Mouse (Mus musculus) intestine, postnatal 0 days (tissue): ENCODE data around the gene Efna1. TPM values are rescaled to one million over a fixed set of nuclear protein-coding genes. Genes with fewer than 3 reads are reported as not detected.

Source experiments
- ATAC-seq: fragments of 200-750 bp; cut with Nextera tagmentation; 2 replicates; pipeline ENCODE4 v1.8.0; 2017; ENCODE audit warnings: mild to moderate bottlenecking, moderate TSS enrichment, moderate library complexity
- H3K27ac ChIP-seq: fragments of 300-500 bp; sonication (generic); 2 replicates; pipeline ENCODE4 v1.5.1; 2014; ENCODE audit warnings: mild to moderate bottlenecking, low read depth, low read length, moderate library complexity
- H3K27me3 ChIP-seq: fragments of 300-500 bp; sonication (generic); replicated peaks from 2 replicates; pipeline ENCODE4 v1.6.1; 2014; ENCODE audit warnings: low read length, mixed read lengths; ENCODE audit not compliant: control insufficient read depth, insufficient read depth
- H3K36me3 ChIP-seq: fragments of 300-500 bp; sonication (generic); 2 replicates; pipeline ENCODE4 v1.6.1; 2014; ENCODE audit warnings: mild to moderate bottlenecking, moderate library complexity; ENCODE audit not compliant: control insufficient read depth, insufficient read depth
- H3K4me1 ChIP-seq: fragments of 300-500 bp; sonication (generic); replicated peaks from 2 replicates; pipeline ENCODE4 v1.6.1; 2014; ENCODE audit warnings: antibody characterized with exemption, low read length, mixed read lengths; ENCODE audit not compliant: control insufficient read depth, insufficient read depth
- H3K4me2 ChIP-seq: fragments of 300-500 bp; sonication (generic); replicated peaks from 2 replicates; pipeline ENCODE4 v1.6.1; 2014; ENCODE audit warnings: low read depth, mild to moderate bottlenecking, moderate library complexity
- H3K4me3 ChIP-seq: fragments of 300-500 bp; sonication (generic); 2 replicates; pipeline ENCODE4 v1.5.1; 2014; ENCODE audit warnings: low read depth, low read length
- H3K9ac ChIP-seq: fragments of 300-500 bp; sonication (generic); 2 replicates; pipeline ENCODE4 v1.6.1; 2014; ENCODE audit warnings: mild to moderate bottlenecking, low read depth, low read length
- H3K9me3 ChIP-seq: fragments of 300-500 bp; sonication (generic); 2 replicates; pipeline ENCODE4 v1.6.1; 2016; ENCODE audit warnings: mixed run types; ENCODE audit not compliant: control insufficient read depth
- CTCF ChIP-seq: sonication (generic); IDR thresholded peaks from 2 replicates; pipeline ENCODE4 v1.5.1; 2016; ENCODE audit warnings: low read depth, mild to moderate bottlenecking, control low read depth, antibody characterized with exemption, moderate library complexity
- WGBS: fragments of 180-500 bp; shearing (Covaris S2); extraction: QIAGEN DNeasy Blood & Tissue Kit; methylation state at CpG from one replicate; pipeline ENCODE4 v1.1.7; 2014; 5-methylcytosine and 5-hydroxymethylcytosine counted together
- polyA plus RNA-seq: library from polyadenylated mRNA; unstranded; fragments of >200 nt; fragmentation: Nextera tagmentation; extraction: Ambion mirVana; gene quantifications from 2 replicates; pipeline ENCODE4 v1.2.1, GENCODE M21; 2015

Efna1 gene
- polyA plus RNA-seq, 1 experiment from 2014 or later: 69.8 TPM

DNA sequence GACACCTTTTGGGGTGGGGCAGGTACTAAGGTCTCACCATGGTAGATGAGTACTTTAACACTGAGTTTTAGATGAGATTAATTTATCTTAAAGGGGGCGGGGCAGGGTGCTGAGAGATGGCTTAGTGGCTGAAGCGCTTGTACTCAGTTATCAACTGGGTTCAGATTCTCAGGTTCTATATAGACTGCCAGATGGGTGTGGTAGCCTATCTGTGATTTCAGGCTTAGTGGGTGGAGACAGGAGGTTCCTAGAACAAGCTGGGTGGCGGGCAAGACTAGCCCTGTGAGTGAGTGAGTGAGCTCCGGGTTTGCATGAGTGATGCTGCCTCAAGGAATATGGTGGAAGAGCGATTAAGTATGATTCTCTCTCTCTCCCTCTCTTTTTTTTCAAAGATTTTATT is 25.9 kb downstream of the Efna1 start:
- Histone ChIP-seq H3K4me3 (no peak overlapping the region), H3K9me3 (no peaks in the 10 kb centered on the region), H3K4me1 (0 out of 2 replicates have a peak, but pooled peaks cover 12% of the 10 kb centered on the region), H3K27ac (no peak overlapping the region), H3K9ac (no peak overlapping the region), H3K4me2 (no peak overlapping the region), H3K36me3 (no peaks in the 10 kb centered on the region), H3K27me3 (no peaks in the 10 kb centered on the region)
- TF ChIP-seq CTCF: no peak; the same call in 1 of the 2 replicates
- ATAC-seq: 0 out of 2 replicates have a peak, but pooled peaks have one; percentile 17
- WGBS: 63% methylated on average over 5 of the region's 5 CpGs

DNA sequence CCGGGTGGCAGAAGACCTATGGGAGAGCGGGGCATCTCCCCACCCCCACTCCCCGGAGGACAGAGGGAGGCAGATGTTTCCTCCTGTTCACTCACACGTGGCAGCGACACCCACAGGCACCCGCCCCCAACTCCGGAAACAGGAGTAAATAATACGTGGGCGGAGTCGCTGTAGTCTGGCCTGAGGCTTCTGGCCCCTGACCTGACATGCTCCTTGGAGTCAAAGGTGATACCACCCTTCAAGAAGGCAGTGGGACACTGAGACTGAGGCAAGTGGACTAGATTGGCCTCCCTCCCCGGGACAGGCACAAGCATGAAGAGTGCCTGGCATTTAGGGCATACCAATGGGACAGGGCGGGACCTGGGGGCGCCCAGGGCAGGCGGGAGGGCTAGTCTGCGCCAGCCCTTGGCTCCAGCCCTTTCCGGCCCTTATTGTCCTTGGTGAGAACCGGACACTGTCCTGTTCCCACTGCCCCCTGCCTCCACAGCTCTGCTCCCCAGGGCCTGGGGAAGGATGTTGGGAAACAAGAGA is 29.5 kb downstream of the Efna1 start:
- Histone ChIP-seq H3K4me2 (peak overlapping the region; percentile 54), H3K9ac (no peak overlapping the region), H3K27me3 (no peaks in the 10 kb centered on the region), H3K4me1 (0 out of 2 replicates have a peak, but pooled peaks cover 12% of the 10 kb centered on the region), H3K27ac (peak overlapping the region; percentile 41; the same call in 1 of the 2 replicates), H3K36me3 (peaks cover 6% of the 10 kb centered on the region; the same call in 1 of the 2 replicates), H3K9me3 (no peaks in the 10 kb centered on the region), H3K4me3 (no peak overlapping the region)
- WGBS: 12% methylated on average over 17 of the region's 17 CpGs
- ATAC-seq: peak; percentile 22; the same call in 1 of the 2 replicates
- TF ChIP-seq CTCF: peak; percentile 16; the same call in 1 of the 2 replicates

DNA sequence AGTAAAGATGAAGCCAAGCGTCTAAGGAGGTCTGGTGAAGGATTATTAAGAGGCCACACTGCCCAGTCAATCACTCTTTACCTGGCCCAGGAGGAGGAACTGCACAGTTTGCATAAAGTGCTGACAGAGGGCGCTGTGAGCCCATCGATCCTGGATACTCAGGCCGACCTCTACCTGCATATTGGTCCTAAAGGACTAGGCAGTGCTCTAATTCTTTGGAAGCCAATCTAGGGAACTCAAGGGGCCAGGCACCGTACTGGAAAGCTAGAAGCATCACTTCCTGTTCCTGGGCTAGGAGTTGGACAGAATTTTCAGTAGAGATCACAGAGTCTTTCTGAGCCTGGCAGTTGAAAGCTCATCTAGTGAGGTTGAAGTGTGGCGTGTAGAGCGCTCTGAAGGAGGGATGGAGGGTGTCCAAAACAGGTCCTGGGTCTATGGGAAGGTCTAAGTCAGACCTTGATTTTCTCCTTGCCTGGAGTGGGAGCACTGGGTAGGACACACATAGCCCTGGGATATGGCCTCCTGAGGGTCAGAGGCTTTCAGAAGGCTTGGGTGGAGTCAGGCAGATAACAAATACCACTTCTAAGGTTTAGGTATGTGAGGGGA is 30.4 kb downstream of the Efna1 start:
- H3K27ac ChIP-seq: peak overlapping the region; percentile 22; the same call in 1 of the 2 replicates
- H3K9me3 ChIP-seq: no peaks in the 10 kb centered on the region
- peaks cover 6% of the 10 kb centered on the region; the same call in 1 of the 2 replicates for H3K36me3 ChIP-seq
- WGBS: 19% methylated on average over 7 of the region's 7 CpGs
- H3K4me2 ChIP-seq: no peak overlapping the region
- 0 out of 2 replicates have a peak, but pooled peaks have one; percentile 17 for ATAC-seq
- no peak overlapping the region for H3K4me3 ChIP-seq
- TF ChIP-seq CTCF: peak; percentile 89
- no peaks in the 10 kb centered on the region for H3K27me3 ChIP-seq
- H3K4me1 ChIP-seq: 0 out of 2 replicates have a peak, but pooled peaks cover 12% of the 10 kb centered on the region
- H3K9ac ChIP-seq: no peak overlapping the region

- Histone ChIP-seq H3K9me3 (no peaks in the 10 kb centered on the region), H3K4me3 (no peak overlapping the region), H3K9ac (no peak overlapping the region), H3K36me3 (peaks cover 6% of the 10 kb centered on the region; the same call in 1 of the 2 replicates), H3K27me3 (0 out of 2 replicates have a peak, but pooled peaks cover 4% of the 10 kb centered on the region), H3K4me1 (peaks cover 13% of the 10 kb centered on the region; the same call in 1 of the 2 replicates), H3K4me2 (peak overlapping the region; percentile 88; the same call in 1 of the 2 replicates), H3K27ac (no peak overlapping the region)
- 82% methylated on average over 4 of the region's 4 CpGs for WGBS
- ATAC-seq: no peak
- TF ChIP-seq CTCF: no peak
Observed at GRCm38 (mm10) chr3:89247466-89247865, 33.5 kb downstream of the Efna1 start.

DNA sequence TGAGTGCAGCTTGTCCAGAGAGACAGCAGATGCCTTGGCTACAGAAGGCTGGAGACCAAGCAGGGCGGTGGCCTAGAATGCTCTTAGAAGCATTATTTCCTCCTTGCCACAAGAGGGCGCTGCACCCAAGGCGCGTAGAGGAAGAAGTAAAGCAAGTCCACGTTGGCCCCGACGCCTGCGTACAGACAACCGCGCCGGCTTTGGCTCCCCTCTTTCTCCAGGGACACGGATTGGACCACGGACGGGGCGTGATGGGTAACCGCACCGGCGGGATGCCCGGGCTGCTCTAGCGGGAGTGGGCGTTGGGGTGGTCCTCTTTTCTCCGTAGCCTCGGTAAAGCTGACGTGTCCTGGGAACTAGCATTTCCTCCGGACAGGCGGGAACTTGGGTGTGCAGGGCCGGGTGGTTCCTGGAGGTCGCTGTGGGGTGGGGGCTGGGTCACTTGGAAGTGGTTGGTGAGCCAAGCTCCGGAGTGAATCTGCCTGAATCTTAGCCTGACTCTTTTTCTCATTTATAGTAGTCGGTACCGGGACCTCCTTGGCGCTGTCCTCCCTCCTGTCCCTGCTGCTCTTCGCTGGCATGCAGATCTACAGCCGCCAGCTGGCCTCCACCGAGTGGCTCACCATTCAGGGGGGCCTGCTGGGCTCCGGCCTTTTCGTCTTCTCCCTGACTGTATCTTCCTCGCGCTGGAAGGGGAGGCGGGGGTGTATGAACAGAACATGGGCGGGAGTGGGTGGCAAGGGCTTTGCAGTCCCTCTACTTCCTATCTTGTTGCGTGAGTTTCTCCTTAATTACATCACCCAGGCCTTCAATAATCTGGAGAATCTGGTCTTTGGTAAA is 34.5 kb downstream of the Efna1 start, which contains the start of gene Trim46:
Trim46 (minus strand) TSS at position 49 of the 840 bp plus-strand sequence.
- ATAC-seq: peak; percentile 41
- peak within 1 kb of the TSS; percentile 58 for H3K9ac ChIP-seq
- H3K27ac ChIP-seq: peak within 1 kb of the TSS; percentile 61
- peak within 1 kb of the TSS; percentile 65 for H3K4me3 ChIP-seq
- under 1% methylated on average over 40 of the region's 42 CpGs for WGBS
- no peaks in the 10 kb centered on the region for H3K9me3 ChIP-seq
- peak within 1 kb of the TSS; percentile 88 for H3K4me2 ChIP-seq
- H3K4me1 ChIP-seq: peaks cover 7% of the 10 kb centered on the region; the same call in 1 of the 2 replicates
- peak; percentile 99 for TF ChIP-seq CTCF
- H3K36me3 ChIP-seq: peaks cover 6% of the 10 kb centered on the region; the same call in 1 of the 2 replicates
- 0 out of 2 replicates have a peak, but pooled peaks cover 4% of the 10 kb centered on the region for H3K27me3 ChIP-seq
